Mouse (Mus musculus) kidney, embryonic 15.5 days (tissue): Measurements from ENCODE around the gene Ptgs1. TPM values are rescaled to one million over a fixed set of nuclear protein-coding genes. Genes with fewer than 3 reads are reported as not detected.
A peak's percentile ranks its signal among the peaks of the same experiment; 100 is the strongest.

Experiments used
- ATAC-seq: fragments of 200-750 bp; cut with Nextera tagmentation; replicated peaks from 2 replicates; pipeline ENCODE4 v1.8.0; 2017; ENCODE audit warnings: moderate TSS enrichment; ENCODE audit not compliant: low FRiP score
- H3K27ac ChIP-seq: fragments of 300-500 bp; sonication (generic); 2 replicates; pipeline ENCODE4 v1.5.1; 2015; ENCODE audit warnings: mild to moderate bottlenecking, inconsistent platforms
- H3K27me3 ChIP-seq: fragments of 300-500 bp; sonication (generic); 2 replicates; pipeline ENCODE4 v1.6.1; 2015; ENCODE audit warnings: inconsistent platforms
- H3K36me3 ChIP-seq: fragments of 300-500 bp; sonication (generic); 2 replicates; pipeline ENCODE4 v1.6.1; 2015; ENCODE audit warnings: inconsistent platforms
- H3K4me1 ChIP-seq: fragments of 300-500 bp; sonication (generic); 2 replicates; pipeline ENCODE4 v1.6.1; 2015; ENCODE audit warnings: inconsistent platforms
- H3K4me2 ChIP-seq: fragments of 300-500 bp; sonication (generic); 2 replicates; pipeline ENCODE4 v1.6.1; 2015; ENCODE audit warnings: moderate library complexity, mild to moderate bottlenecking, inconsistent platforms
- H3K4me3 ChIP-seq: fragments of 300-500 bp; sonication (generic); replicated peaks from 2 replicates; pipeline ENCODE4 v1.5.1; 2015; ENCODE audit warnings: mild to moderate bottlenecking, inconsistent platforms
- H3K9ac ChIP-seq: fragments of 300-500 bp; sonication (generic); 2 replicates; pipeline ENCODE4 v1.6.1; 2015; ENCODE audit warnings: mild to moderate bottlenecking, inconsistent platforms
- H3K9me3 ChIP-seq: fragments of 300-500 bp; sonication (generic); replicated peaks from 2 replicates; pipeline ENCODE4 v1.6.1; 2016; ENCODE audit warnings: inconsistent platforms
- WGBS: fragments of 180-500 bp; shearing (Covaris S2); methylation state at CpG from one replicate; pipeline ENCODE4 v1.1.7; 2015; ENCODE audit warnings: mixed read lengths; 5-methylcytosine and 5-hydroxymethylcytosine counted together
- polyA plus RNA-seq: library from polyadenylated mRNA; unstranded; fragments of >200 nt; fragmentation: Nextera tagmentation; extraction: Ambion mirVana; gene quantifications from 2 replicates; pipeline ENCODE4 v1.2.1, GENCODE M21; 2015

Gene Ptgs1
- polyA plus RNA-seq, 1 experiment from 2014 or later, result 29.2 TPM

DNA sequence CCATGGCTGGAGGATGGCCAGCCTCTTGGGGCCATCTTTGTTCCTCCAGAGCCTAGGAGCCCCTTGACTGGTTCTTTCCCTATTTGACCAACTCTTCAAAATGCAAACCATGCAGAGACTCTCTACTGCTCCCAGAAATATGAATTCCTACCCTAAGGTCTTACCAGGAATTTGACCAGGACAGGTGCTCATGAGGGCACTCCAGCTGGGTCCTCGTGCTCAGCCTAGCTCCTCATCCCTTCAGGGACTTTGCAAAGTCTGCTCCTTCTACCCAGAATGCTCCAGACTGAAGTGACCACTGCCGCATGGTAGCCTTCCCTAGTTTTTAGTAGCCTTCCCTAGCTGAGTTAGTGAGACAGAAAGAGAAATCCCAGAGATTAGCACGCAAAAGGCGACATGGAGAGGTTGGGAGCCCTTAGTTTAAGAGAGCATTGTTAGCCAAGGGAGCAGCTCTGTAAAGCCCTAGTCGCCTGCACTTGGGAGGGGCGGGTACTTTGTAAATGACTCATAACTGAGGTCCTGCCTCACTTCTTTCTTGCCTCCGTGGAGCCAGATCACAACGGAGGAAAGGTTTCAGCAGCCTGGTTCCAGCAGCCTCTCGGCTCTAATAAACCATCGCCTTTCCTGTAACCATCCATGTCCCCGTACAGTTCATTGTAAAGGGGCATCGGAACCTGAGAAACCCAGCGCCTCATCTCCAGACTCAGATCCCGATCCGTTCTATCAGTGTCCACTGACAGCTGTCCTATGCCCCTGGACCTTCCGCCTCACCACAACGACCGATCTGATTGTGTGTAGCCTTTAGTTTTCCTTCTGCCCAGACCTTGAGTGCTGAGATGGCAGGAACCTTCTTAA lies 28.2 kb upstream of the Ptgs1 start:
- Histone ChIP-seq H3K4me3 (peak overlapping the region; percentile 45; the same call in 1 of the 2 replicates), H3K36me3 (no peaks in the 10 kb centered on the region), H3K9me3 (no peaks in the 10 kb centered on the region), H3K9ac (no peak overlapping the region), H3K4me2 (peak overlapping the region; percentile 91), H3K27ac (no peak overlapping the region), H3K4me1 (peaks cover 34% of the 10 kb centered on the region), H3K27me3 (peaks cover 78% of the 10 kb centered on the region)
- ATAC-seq, result no peak
- 23% methylated on average over 18 of the region's 18 CpGs for WGBS

DNA sequence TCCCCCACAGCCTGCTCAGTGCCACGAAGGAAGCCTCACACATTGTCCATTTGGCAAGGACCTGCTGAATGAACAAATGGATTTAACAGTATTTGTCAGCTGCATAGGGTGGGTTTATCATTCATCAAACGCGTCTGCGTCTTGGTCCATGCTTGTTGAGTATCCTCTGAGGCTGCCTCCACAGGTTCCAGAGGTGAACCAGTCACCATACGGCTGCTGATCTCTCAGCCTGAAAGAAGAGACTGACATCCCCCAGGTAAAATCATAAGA lies 27.7 kb upstream of the Ptgs1 start:
- Histone ChIP-seq H3K4me1 (peaks cover 34% of the 10 kb centered on the region), H3K9me3 (no peaks in the 10 kb centered on the region), H3K4me2 (peak overlapping the region; percentile 91), H3K4me3 (peak overlapping the region; percentile 45), H3K9ac (no peak overlapping the region), H3K36me3 (no peaks in the 10 kb centered on the region), H3K27ac (no peak overlapping the region), H3K27me3 (peaks cover 73% of the 10 kb centered on the region)
- WGBS, result 16% methylated on average over 5 of the region's 5 CpGs
- ATAC-seq, result no peak

DNA sequence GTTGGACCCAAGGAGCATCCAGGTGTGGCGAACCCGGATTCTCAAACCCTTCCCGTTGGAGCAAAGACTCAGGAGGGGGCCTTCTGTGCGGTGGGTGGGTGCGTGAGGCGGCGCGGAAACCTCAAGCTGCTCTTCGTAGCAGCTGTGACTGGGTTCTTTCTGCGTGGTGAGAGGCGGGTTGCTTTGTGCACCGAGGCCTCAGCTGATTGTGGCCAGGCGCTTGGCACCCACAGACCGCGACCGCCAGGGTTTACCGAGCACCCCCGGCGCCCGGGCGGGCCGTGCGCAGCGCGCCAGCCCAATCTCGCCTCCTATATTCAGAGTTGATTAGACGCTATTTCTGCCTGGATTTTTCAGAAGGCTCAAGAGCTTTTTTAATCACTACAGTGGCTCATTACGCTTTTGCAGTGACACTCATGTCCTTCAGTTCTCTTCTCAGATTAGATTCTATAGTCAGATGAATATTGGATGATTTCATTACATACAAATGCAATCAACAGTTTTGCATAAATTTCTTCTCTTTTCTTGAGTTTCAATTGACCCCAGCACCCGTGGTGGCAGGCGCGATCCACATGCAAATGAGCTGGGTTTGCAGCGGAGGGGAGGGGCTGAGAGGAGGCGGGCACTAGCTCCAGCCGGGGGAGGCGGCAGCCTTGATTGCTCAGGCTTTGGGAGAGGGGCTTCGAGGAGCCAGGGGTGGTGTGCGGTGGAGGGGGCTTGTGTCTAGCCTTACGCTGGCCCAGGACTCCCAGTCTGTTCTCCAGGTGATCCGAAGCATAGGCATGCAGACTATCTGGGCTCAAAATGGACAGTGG lies 27.0 kb upstream of the Ptgs1 start:
- 2% methylated on average over 39 of the region's 39 CpGs for WGBS
- H3K27ac ChIP-seq, result no peak overlapping the region
- H3K4me2 ChIP-seq, result peak overlapping the region; percentile 91
- peak; percentile 49; the same call in 1 of the 2 replicates for ATAC-seq
- H3K27me3 ChIP-seq, result peaks cover 67% of the 10 kb centered on the region
- H3K4me1 ChIP-seq, result peaks cover 29% of the 10 kb centered on the region
- no peaks in the 10 kb centered on the region for H3K9me3 ChIP-seq
- 0 out of 2 replicates have a peak overlapping the region, but pooled peaks have one; percentile 11 for H3K9ac ChIP-seq
- no peaks in the 10 kb centered on the region for H3K36me3 ChIP-seq
- peak overlapping the region; percentile 45 for H3K4me3 ChIP-seq

DNA sequence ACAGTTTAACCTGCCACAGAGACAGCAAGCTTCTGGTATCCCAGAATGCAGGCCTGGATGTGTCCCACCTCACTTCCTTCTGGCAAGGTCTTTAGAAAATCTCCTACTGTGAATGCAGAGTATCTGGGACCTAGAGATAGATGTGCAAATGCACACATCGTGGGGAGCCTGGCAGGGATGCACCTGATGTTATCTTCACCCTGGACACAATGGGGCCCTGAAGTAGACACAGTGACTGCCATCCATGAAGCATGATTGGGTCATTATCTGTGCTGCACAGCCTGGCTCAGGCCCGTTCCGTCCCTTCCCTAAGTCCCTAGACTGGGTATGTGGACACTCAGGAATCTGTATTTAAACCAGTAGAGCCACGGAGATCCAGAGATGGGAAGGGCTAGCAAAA lies 25.6 kb upstream of the Ptgs1 start:
- Histone ChIP-seq H3K9me3 (no peaks in the 10 kb centered on the region), H3K27me3 (peaks cover 62% of the 10 kb centered on the region), H3K4me2 (no peak overlapping the region), H3K27ac (no peak overlapping the region), H3K4me3 (no peak overlapping the region), H3K36me3 (no peaks in the 10 kb centered on the region), H3K4me1 (peaks cover 21% of the 10 kb centered on the region), H3K9ac (no peak overlapping the region)
- no peak for ATAC-seq
- WGBS, result 59% methylated on average over 4 of the region's 4 CpGs

DNA sequence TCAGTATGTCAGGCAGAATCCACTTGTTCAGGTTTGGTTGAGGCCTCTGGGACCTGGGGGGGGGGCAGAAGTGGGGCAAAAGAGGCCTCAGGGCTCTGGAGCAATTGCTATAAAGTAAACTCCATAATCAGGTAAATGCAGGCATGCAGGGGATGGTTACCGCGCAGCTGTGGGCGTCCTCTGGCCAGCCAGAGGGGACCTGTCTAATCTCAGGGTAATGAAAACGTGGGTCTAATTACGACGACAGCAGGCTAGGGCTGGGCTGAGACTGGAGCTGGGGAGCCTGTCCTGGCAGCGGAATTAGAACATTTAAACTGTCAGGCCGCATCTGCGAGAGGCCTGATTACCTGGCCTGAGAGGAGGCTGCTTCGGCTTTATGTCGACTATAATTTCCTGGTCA lies 23.2 kb upstream of the Ptgs1 start:
- Histone ChIP-seq H3K27me3 (peaks cover 59% of the 10 kb centered on the region), H3K36me3 (no peaks in the 10 kb centered on the region), H3K4me1 (peaks cover 35% of the 10 kb centered on the region), H3K27ac (no peak overlapping the region), H3K9me3 (no peaks in the 10 kb centered on the region), H3K9ac (no peak overlapping the region), H3K4me3 (no peak overlapping the region), H3K4me2 (no peak overlapping the region)
- 55% methylated on average over 11 of the region's 11 CpGs for WGBS
- no peak for ATAC-seq

DNA sequence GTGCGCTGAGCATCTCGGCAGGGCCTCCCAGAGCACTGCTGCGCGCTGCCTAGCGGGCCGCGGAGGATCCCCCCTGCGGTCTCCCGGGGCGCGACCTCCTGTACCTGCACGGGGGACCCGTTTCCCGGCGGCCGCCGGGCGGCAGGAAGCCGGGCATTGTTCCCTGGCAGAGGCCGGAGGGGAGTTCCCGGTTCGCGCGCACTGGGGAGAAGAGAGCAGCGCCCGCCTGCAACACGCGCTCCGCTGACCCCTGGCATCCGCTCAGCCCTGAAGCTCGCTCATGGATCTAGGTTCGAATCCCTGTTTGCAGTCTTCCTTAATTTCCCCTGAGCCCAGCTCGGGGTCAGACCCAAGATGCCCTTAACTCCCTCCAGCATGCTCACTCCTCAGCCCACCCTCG lies 19.4 kb upstream of the Ptgs1 start:
- H3K9me3 ChIP-seq, result no peaks in the 10 kb centered on the region
- H3K4me1 ChIP-seq, result peaks cover 41% of the 10 kb centered on the region
- peaks cover 30% of the 10 kb centered on the region for H3K27me3 ChIP-seq
- ATAC-seq, result no peak
- peak overlapping the region; percentile 15; the same call in 1 of the 2 replicates for H3K4me3 ChIP-seq
- peak overlapping the region; percentile 50 for H3K4me2 ChIP-seq
- no peak overlapping the region for H3K27ac ChIP-seq
- no peak overlapping the region for H3K9ac ChIP-seq
- no peaks in the 10 kb centered on the region for H3K36me3 ChIP-seq
- 3% methylated on average over 33 of the region's 34 CpGs for WGBS

DNA sequence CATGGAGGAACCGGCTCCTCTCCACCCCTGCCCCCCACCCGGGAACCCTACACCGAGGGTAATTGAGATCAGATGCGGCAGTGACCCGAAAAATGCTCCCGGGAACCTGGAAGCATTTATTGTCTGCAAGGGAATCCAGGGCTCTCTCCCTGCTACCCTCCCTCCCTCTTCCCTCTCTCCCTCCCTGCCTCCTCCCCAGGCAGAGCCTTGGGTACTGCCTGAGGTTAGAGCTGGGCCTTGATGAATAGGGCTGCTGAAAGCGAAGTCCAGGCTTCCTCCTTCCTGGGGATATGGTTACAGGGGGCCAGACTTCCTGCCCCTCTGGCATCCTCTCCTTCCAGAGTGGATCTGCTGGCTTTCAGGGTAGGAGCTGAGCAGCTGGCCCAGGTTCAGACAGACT lies 18.4 kb upstream of the Ptgs1 start:
- Histone ChIP-seq H3K4me1 (peaks cover 50% of the 10 kb centered on the region), H3K4me3 (no peak overlapping the region), H3K27ac (peak overlapping the region; percentile 58; the same call in 1 of the 2 replicates), H3K36me3 (no peaks in the 10 kb centered on the region), H3K4me2 (no peak overlapping the region), H3K27me3 (peaks cover 30% of the 10 kb centered on the region), H3K9ac (no peak overlapping the region), H3K9me3 (no peaks in the 10 kb centered on the region)
- peak; percentile 65 for ATAC-seq
- 11% methylated on average over 7 of the region's 7 CpGs for WGBS

DNA sequence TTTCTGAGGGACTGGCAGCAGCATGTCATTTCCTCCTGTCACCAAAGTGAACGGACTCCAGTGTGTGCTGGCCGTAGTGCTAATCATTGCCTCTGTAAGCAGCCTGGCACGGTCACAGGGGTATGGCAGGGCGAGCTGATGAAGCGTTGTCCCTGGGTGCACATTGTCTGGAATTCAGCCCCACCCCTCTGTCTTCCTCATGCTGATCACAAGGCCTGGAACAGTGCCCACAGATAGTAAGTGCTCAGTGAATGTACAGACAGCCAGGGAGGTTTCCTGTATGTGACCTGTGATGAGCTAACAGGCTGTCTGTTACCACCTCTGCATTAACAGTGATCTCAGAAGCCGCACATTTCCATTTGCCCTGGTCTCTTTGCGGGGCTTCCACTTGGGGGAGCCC lies 17.1 kb upstream of the Ptgs1 start:
- Histone ChIP-seq H3K4me1 (peaks cover 63% of the 10 kb centered on the region), H3K9ac (no peak overlapping the region), H3K36me3 (no peaks in the 10 kb centered on the region), H3K27me3 (peaks cover 30% of the 10 kb centered on the region), H3K9me3 (no peaks in the 10 kb centered on the region), H3K4me3 (no peak overlapping the region), H3K4me2 (no peak overlapping the region), H3K27ac (0 out of 2 replicates have a peak overlapping the region, but pooled peaks have one; percentile 34)
- 58% methylated on average over 7 of the region's 7 CpGs for WGBS
- ATAC-seq, result no peak

DNA sequence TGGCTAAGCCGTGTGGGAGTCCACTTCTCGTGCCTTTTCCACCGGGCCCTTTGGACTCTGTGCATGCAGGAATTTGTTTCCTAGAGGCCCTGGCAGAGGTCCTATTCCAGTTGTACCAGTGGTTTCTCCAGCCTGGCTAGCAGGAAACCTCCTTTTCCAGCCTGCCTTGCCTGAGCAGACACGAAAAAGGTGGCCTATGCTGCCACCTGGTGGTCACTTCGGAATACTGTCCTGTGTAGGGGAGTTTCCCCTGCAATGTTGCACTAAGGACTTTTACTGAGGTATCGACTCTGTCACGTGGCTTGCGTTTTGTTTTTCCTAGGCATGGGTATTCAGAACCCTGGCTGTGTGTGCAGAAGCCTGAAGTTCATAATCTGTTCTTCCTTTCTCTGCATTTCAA lies 16.2 kb upstream of the Ptgs1 start:
- Histone ChIP-seq H3K4me1 (peaks cover 65% of the 10 kb centered on the region), H3K27ac (0 out of 2 replicates have a peak overlapping the region, but pooled peaks have one; percentile 34), H3K4me2 (peak overlapping the region; percentile 38), H3K36me3 (no peaks in the 10 kb centered on the region), H3K4me3 (no peak overlapping the region), H3K9me3 (no peaks in the 10 kb centered on the region), H3K9ac (no peak overlapping the region), H3K27me3 (peaks cover 30% of the 10 kb centered on the region)
- ATAC-seq, result peak; percentile 63
- 5% methylated on average over 8 of the region's 8 CpGs for WGBS

DNA sequence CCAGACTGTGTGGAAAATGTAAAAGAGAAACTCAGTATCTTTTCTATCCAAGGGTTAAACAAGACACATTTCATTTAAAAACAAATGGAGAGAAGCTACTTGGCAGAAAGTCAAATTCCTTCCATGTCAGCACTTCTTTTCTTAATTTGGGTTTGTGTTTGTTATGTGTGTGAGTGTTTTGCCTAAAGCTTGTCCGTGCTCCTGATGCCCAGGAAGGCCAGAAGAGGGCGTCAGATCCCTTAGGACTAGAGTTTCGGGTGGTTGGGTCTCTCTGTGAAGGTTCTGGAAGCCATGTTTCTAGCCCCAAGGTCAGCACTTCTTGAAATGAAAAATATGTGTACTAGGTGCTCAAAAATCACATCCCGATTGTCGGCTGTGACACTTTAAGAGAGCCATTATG lies 15.8 kb upstream of the Ptgs1 start:
- WGBS, result 65% methylated on average over 5 of the region's 5 CpGs
- H3K36me3 ChIP-seq, result no peaks in the 10 kb centered on the region
- peaks cover 27% of the 10 kb centered on the region for H3K27me3 ChIP-seq
- no peak overlapping the region for H3K4me3 ChIP-seq
- peaks cover 65% of the 10 kb centered on the region for H3K4me1 ChIP-seq
- H3K27ac ChIP-seq, result no peak overlapping the region
- no peaks in the 10 kb centered on the region for H3K9me3 ChIP-seq
- H3K4me2 ChIP-seq, result peak overlapping the region; percentile 38
- H3K9ac ChIP-seq, result no peak overlapping the region
- no peak for ATAC-seq

DNA sequence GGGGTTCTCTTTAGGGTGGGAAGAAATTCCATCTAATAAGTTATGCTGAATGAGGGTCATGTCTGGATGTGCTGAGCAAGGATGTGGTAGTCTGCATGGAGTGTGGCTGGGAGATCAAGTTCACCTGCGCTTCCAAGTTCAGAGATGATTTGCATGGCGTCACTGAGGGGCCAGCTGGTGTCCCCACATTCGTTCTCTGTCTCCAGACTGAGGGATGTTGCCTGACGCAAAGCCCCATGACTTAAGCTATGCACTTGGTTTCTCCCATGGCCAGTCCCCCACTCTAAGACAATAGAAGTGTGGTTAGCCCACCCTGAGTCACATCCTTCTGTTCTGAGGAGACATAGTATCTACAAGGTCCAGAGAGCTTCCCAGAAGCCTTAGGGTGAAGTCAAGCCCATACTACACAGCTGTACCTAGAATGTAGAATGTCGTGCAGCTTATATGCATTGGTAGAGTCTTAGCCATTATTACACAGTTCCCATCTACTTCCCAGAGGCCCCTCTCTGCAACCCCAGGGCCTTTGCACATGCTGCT lies 15.0 kb upstream of the Ptgs1 start:
- H3K4me1 ChIP-seq, result peaks cover 65% of the 10 kb centered on the region
- H3K4me3 ChIP-seq, result no peak overlapping the region
- no peaks in the 10 kb centered on the region for H3K36me3 ChIP-seq
- ATAC-seq, result no peak
- WGBS, result 87% methylated on average over 5 of the region's 5 CpGs
- H3K27me3 ChIP-seq, result peaks cover 19% of the 10 kb centered on the region
- no peaks in the 10 kb centered on the region for H3K9me3 ChIP-seq
- no peak overlapping the region for H3K9ac ChIP-seq
- no peak overlapping the region for H3K4me2 ChIP-seq
- peak overlapping the region; percentile 77; the same call in 1 of the 2 replicates for H3K27ac ChIP-seq

DNA sequence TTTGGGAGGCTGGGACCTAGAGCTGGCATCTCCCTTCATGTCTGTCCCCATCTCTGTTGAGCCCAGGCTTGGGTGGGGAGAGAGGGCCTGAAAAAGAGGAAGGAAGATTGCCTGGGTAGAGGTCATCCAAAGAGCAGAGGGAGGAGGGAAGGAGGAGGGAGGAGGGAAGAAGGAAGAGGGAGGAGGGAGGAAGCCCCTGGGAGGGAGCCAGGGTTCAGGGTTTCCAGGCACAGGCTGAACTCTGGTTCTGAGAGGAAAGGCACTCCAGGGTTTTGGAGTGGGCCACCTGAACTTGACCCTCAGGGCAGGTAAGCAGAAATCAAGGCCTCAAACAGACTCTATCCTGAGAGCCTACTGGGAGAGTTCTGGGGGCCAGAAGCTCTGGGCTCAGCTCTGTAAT lies 13.7 kb upstream of the Ptgs1 start:
- Histone ChIP-seq H3K4me3 (no peak overlapping the region), H3K4me2 (no peak overlapping the region; the same call in 1 of the 2 replicates), H3K27ac (peak overlapping the region; percentile 77)

More for the DNA sequence above, 13.7 kb upstream of the Ptgs1 start:
- no peaks in the 10 kb centered on the region for H3K36me3 ChIP-seq
- ATAC-seq, result no peak
- H3K9ac ChIP-seq, result no peak overlapping the region
- H3K9me3 ChIP-seq, result no peaks in the 10 kb centered on the region
- peaks cover 54% of the 10 kb centered on the region for H3K4me1 ChIP-seq
- H3K27me3 ChIP-seq, result peaks cover 6% of the 10 kb centered on the region; the same call in 1 of the 2 replicates
